Mouse (Mus musculus) E14TG2a.4 (cell line): ENCODE measurements around the gene Rnf217.

Experiments used
- H3K27me3 ChIP-seq: 2 replicates; pipeline ENCODE4 v1.6.1; 2014; ENCODE audit warnings: low read length, control low read depth; ENCODE audit not compliant: insufficient read depth
- H3K36me3 ChIP-seq: 2 replicates; pipeline ENCODE4 v1.6.1; 2014; ENCODE audit warnings: low read length, control low read depth; ENCODE audit not compliant: insufficient read depth
- H3K4me1 ChIP-seq: replicated peaks from 2 replicates; pipeline ENCODE4 v1.6.1; 2014; ENCODE audit warnings: low read depth, low read length, control low read depth
- H3K4me3 ChIP-seq: replicated peaks from 2 replicates; pipeline ENCODE4 v1.5.1; 2014; ENCODE audit warnings: mild to moderate bottlenecking, low read length
- H3K9me3 ChIP-seq: 2 replicates; pipeline ENCODE4 v1.6.1; 2014; ENCODE audit warnings: low read length, control low read depth
- CTCF ChIP-seq: conservative IDR thresholded peaks from 2 replicates; pipeline ENCODE4 v1.5.1; 2014; ENCODE audit warnings: low read length
- NANOG ChIP-seq: IDR thresholded peaks from 2 replicates; pipeline ENCODE4 v1.6.1; 2014; ENCODE audit warnings: borderline replicate concordance, low read length, mixed read lengths
- POU5F1 ChIP-seq: IDR thresholded peaks from 2 replicates; pipeline ENCODE4 v1.6.1; 2014; ENCODE audit warnings: low read length, borderline replicate concordance

Gene Rnf217

DNA sequence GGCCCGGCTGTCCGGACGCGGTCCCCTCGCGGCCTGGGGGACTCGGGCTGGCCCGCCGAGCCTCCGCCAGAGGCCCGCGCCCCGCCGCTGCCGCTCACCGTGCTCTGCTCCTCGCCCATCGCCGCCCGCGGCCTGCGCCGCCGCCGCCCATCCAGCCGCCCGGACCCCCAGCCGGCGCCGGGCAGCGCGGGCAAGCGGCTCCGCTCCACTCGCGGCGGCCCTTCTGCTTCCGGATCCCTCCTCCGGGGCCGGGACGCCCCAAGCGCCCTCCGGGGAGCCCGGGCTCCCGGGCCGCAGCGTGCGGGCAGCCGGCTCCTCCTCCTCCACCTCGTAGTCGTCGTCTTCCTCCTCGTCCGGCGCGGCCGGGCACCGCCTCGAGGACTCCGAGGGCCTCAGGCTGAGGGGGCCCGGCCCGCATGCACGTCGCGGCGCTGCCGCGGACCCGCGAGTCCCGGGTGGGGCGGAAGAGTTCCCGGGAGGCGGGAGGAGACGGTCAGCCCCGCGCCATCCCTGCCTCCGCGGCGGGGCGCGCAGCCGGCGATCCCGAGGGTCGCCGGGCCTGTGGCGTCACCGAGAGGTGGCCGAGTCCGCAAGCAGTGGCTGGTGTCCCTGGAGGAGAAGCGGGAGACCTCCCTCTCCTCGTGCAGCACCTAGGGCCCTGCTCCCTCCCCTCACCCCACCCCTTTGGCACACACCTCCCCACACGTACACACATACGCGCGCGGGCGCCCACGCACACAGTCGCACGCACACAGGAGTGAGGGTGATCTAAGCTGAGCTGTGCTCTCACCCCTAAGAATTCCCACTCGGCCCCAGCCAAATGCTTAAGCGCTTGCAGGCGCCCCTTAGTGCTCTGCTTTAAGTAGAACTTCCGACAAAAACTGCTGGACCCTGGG is at the start of gene Rnf217:
Rnf217 (minus strand) TSS at position 119 of the 896 bp plus-strand sequence.
- Histone ChIP-seq H3K4me3 (peak within 1 kb of the TSS; percentile 85), H3K4me1 (peaks cover 4% of the 10 kb centered on the region; the same call in 1 of the 2 replicates), H3K9me3 (no peaks in the 10 kb centered on the region), H3K27me3 (peaks cover 46% of the 10 kb centered on the region), H3K36me3 (no peaks in the 10 kb centered on the region)
- TF ChIP-seq NANOG: no peak
- TF ChIP-seq POU5F1: no peak
- no peak for TF ChIP-seq CTCF

GRCm38 (mm10) chr10:31647270-31647669 is 38.3 kb upstream of the Rnf217 start:
- peaks cover 17% of the 10 kb centered on the region for H3K4me1 ChIP-seq
- no peaks in the 10 kb centered on the region for H3K9me3 ChIP-seq
- no peaks in the 10 kb centered on the region for H3K36me3 ChIP-seq
- no peak overlapping the region for H3K4me3 ChIP-seq
- no peak for TF ChIP-seq POU5F1
- TF ChIP-seq CTCF: no peak
- no peaks in the 10 kb centered on the region for H3K27me3 ChIP-seq

DNA sequence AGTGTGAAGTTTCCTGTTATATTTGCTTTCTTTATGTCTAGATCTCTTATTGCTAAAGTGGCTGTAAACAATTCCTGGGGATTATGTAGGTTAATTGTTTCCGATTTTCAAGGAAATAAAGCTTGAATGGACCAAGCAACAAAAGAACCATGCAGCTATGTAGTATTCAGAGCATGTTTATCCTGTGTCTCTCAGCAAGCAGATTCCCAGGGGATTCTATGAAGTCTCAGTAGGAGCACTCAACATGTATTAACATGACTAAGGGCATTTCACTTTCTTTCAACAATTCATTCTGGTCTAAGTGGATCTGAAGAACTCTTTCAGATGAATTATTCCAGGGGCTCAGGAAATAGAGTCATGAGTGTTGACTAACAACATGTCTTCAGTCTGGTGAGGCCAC is 37.1 kb upstream of the Rnf217 start:
- H3K4me1 ChIP-seq: peaks cover 11% of the 10 kb centered on the region

GRCm38 (mm10) chr10:31635098-31635497 is 26.1 kb upstream of the Rnf217 start:
- no peaks in the 10 kb centered on the region for H3K36me3 ChIP-seq
- no peaks in the 10 kb centered on the region for H3K27me3 ChIP-seq
- TF ChIP-seq POU5F1 (no peak), CTCF (no peak), NANOG (no peak)
- H3K4me1 ChIP-seq: no peaks in the 10 kb centered on the region
- no peak overlapping the region for H3K4me3 ChIP-seq
- no peaks in the 10 kb centered on the region for H3K9me3 ChIP-seq

More for the DNA sequence above, 37.1 kb upstream of the Rnf217 start:
- TF ChIP-seq NANOG (peak; percentile 74), POU5F1 (no peak), CTCF (no peak)
- Histone ChIP-seq H3K4me3 (no peak overlapping the region), H3K27me3 (no peaks in the 10 kb centered on the region), H3K9me3 (no peaks in the 10 kb centered on the region), H3K36me3 (no peaks in the 10 kb centered on the region)

GRCm38 (mm10) chr10:31632005-31632404 is 23.0 kb upstream of the Rnf217 start:
- Histone ChIP-seq H3K9me3 (no peaks in the 10 kb centered on the region), H3K4me3 (no peak overlapping the region), H3K36me3 (no peaks in the 10 kb centered on the region), H3K4me1 (no peaks in the 10 kb centered on the region), H3K27me3 (no peaks in the 10 kb centered on the region)
- TF ChIP-seq CTCF (no peak), NANOG (no peak), POU5F1 (no peak)

GRCm38 (mm10) chr10:31615355-31615754 is 6.4 kb upstream of the Rnf217 start:
- TF ChIP-seq POU5F1 (no peak), CTCF (no peak), NANOG (peak; percentile 51; the same call in 1 of the 2 replicates)
- H3K4me1 ChIP-seq: peaks cover 11% of the 10 kb centered on the region
- H3K36me3 ChIP-seq: no peaks in the 10 kb centered on the region
- peaks cover 6% of the 10 kb centered on the region for H3K27me3 ChIP-seq
- no peaks in the 10 kb centered on the region for H3K9me3 ChIP-seq
- H3K4me3 ChIP-seq: no peak overlapping the region

DNA sequence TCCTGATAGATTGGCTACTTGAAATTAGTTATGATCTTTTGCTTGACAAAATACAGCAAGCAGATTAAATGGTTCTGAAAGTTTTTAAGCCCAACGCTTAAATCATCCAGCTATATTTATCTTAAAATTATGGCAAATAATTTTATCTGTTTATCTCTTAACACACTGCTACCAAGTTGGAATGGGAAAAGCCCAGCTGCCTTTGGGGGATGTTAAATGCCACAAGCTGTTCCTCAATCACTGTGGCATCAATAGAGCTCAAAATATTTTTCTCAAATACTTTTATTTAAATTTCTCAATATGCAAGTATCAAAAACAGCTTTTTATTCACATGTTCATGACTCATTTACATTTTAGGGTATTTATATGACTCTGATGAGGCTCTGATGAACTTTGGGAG is 5.1 kb upstream of the Rnf217 start:
- Histone ChIP-seq H3K4me1 (peaks cover 11% of the 10 kb centered on the region), H3K36me3 (no peaks in the 10 kb centered on the region), H3K4me3 (no peak overlapping the region), H3K27me3 (peaks cover 16% of the 10 kb centered on the region), H3K9me3 (no peaks in the 10 kb centered on the region)
- no peak for TF ChIP-seq CTCF
- no peak for TF ChIP-seq NANOG
- TF ChIP-seq POU5F1: no peak

- H3K4me3 ChIP-seq: peak overlapping the region; percentile 85
- TF ChIP-seq NANOG: no peak
- no peak for TF ChIP-seq CTCF
- TF ChIP-seq POU5F1: no peak
- H3K9me3 ChIP-seq: no peaks in the 10 kb centered on the region
- peaks cover 46% of the 10 kb centered on the region for H3K27me3 ChIP-seq
- peaks cover 4% of the 10 kb centered on the region; the same call in 1 of the 2 replicates for H3K4me1 ChIP-seq
- no peaks in the 10 kb centered on the region for H3K36me3 ChIP-seq
Observed at GRCm38 (mm10) chr10:31608441-31609065, 431 bp downstream of the Rnf217 start.
